Mouse (Mus musculus): ENCODE measurements around the gene Arhgap15.

Gene Arhgap15

GRCm38 (mm10) chr2:44106359-44106758, 357.7 kb downstream of the Arhgap15 start:
- DNase-seq (ENCODE audit: low read depth, low spot score) = no peak

GRCm38 (mm10) chr2:44111276-44111675, 362.7 kb downstream of the Arhgap15 start:
- no peak for DNase-seq (ENCODE audit: low read depth, low spot score)

- peak; percentile 63 for DNase-seq (ENCODE audit: low read depth, low spot score)
These were observed 364.6 kb downstream of the Arhgap15 start for GRCm38 (mm10) chr2:44112990-44113798.

GRCm38 (mm10) chr2:44114296-44114695, 365.7 kb downstream of the Arhgap15 start:
- DNase-seq (ENCODE audit: low read depth, low spot score) = peak; percentile 36

GRCm38 (mm10) chr2:44121162-44121561, 372.5 kb downstream of the Arhgap15 start:
- DNase-seq (ENCODE audit: low read depth, low spot score) = no peak

- DNase-seq (ENCODE audit: low read depth, low spot score) = no peak
These were observed 374.6 kb downstream of the Arhgap15 start for GRCm38 (mm10) chr2:44123246-44123645.

- DNase-seq (ENCODE audit: low read depth, low spot score) = no peak
These were observed 375.5 kb downstream of the Arhgap15 start for GRCm38 (mm10) chr2:44124093-44124492.

- no peak for DNase-seq (ENCODE audit: low read depth, low spot score)
These were observed 376.1 kb downstream of the Arhgap15 start for GRCm38 (mm10) chr2:44124683-44125082.

GRCm38 (mm10) chr2:44126044-44126695, 377.5 kb downstream of the Arhgap15 start:
- no peak for DNase-seq (ENCODE audit: low read depth, low spot score)

GRCm38 (mm10) chr2:44129533-44129932, 380.9 kb downstream of the Arhgap15 start:
- DNase-seq (ENCODE audit: low read depth, low spot score) = no peak

- no peak for DNase-seq (ENCODE audit: low read depth, low spot score)
These were observed 382.6 kb downstream of the Arhgap15 start for GRCm38 (mm10) chr2:44131271-44131670.

GRCm38 (mm10) chr2:44134796-44135195, 386.2 kb downstream of the Arhgap15 start:
- DNase-seq (ENCODE audit: low read depth, low spot score) = no peak

GRCm38 (mm10) chr2:44140455-44140854, 391.8 kb downstream of the Arhgap15 start:
- no peak for DNase-seq (ENCODE audit: low read depth, low spot score)

GRCm38 (mm10) chr2:44142152-44142551, 393.5 kb downstream of the Arhgap15 start:
- DNase-seq (ENCODE audit: low read depth, low spot score) = no peak

- DNase-seq (ENCODE audit: low read depth, low spot score) = no peak
These were observed 394.0 kb downstream of the Arhgap15 start for GRCm38 (mm10) chr2:44142611-44143010.

GRCm38 (mm10) chr2:44146124-44146981, 397.7 kb downstream of the Arhgap15 start:
- no peak for DNase-seq (ENCODE audit: low read depth, low spot score)

GRCm38 (mm10) chr2:44147486-44147885, 398.9 kb downstream of the Arhgap15 start:
- DNase-seq (ENCODE audit: low read depth, low spot score) = peak; percentile 47

- peak; percentile 36 for DNase-seq (ENCODE audit: low read depth, low spot score)
These were observed 399.3 kb downstream of the Arhgap15 start for GRCm38 (mm10) chr2:44147971-44148370.

- DNase-seq (ENCODE audit: low read depth, low spot score) = no peak
These were observed 400.0 kb downstream of the Arhgap15 start for GRCm38 (mm10) chr2:44148550-44149100.

GRCm38 (mm10) chr2:44152301-44152700, 403.7 kb downstream of the Arhgap15 start:
- DNase-seq (ENCODE audit: low read depth, low spot score) = peak; percentile 34

GRCm38 (mm10) chr2:44160358-44160757, 411.7 kb downstream of the Arhgap15 start:
- DNase-seq (ENCODE audit: low read depth, low spot score) = no peak

GRCm38 (mm10) chr2:44165789-44166188, 417.2 kb downstream of the Arhgap15 start:
- peak; percentile 61 for DNase-seq (ENCODE audit: low read depth, low spot score)

Measured in skeletal muscle tissue, adult 2 months (tissue).